Mouse (Mus musculus): Measurements from ENCODE around the gene Sin3b. TPM values are rescaled to one million over a fixed set of nuclear protein-coding genes. Genes with fewer than 3 reads are reported as not detected.

Sin3b gene
- total and polyA plus RNA-seq, 3 experiments = 118 to 183 (median 132) TPM

DNA sequence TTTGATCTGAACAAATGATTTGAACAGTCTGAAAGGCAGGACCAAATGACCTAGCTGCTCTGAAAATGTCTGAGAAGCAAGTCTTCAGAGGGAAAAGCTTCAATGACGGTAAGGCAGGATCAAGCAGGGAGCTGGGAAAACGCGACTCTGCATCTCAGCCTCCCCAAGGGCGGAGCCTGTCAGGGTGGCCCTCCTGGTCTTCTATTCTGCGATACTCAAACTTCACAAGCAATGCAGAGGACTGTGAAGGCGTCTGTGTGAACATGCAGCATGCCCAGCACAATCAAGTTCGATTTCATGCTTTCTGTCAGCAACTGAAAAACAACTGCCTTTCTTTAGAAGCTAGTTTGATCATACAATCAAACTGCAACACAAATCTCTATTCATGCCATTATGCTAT lies 43.7 kb downstream of the Sin3b start:
- Histone ChIP-seq H3K9ac (ENCODE audit: insufficient read depth, low read depth) (no peak overlapping the region), H3K36me3 (replicated peaks in 1 of 2; ENCODE audit: control insufficient read depth in 1 of 2, insufficient read depth in 1 of 2, low read length in 1 of 2) (peaks cover 0 to 9% of the 10 kb centered on the region in 2 experiments), H3K4me1 (ENCODE audit: control insufficient read depth in 1 of 2, insufficient read depth in 2 of 2) (no peaks in the 10 kb centered on the region), H3K79me2 (replicated peaks; ENCODE audit: control insufficient read depth, extremely low read depth, insufficient read depth, poor library complexity, severe bottlenecking) (no peaks in the 10 kb centered on the region), H3K4me3 (replicated peaks in 1 of 3; ENCODE audit: low read depth in 2 of 3, low read length in 2 of 3, poor library complexity in 1 of 3) (no peak overlapping the region), H3K4me2 (ENCODE audit: insufficient read depth, low read depth, poor library complexity, severe bottlenecking) (no peak overlapping the region), H3K9me3 (replicated peaks; ENCODE audit: low read length) (no peaks in the 10 kb centered on the region), H3K27me3 (replicated peaks) (no peaks in the 10 kb centered on the region), H3K27ac (ENCODE audit: insufficient read depth, low read depth) (no peak overlapping the region)
- in situ Hi-C loops (cut with MboI; ENCODE audit: low pct_ligation_motif_present, low pct_unique_long_range_greater_than_20kb, low sequenced_read_pairs) (no loop called here), dilution Hi-C loops (cut with MboI; ENCODE audit: extremely low pct_ligation_motif_present, extremely low pct_unique_long_range_greater_than_20kb, low sequenced_read_pairs) (no loop called here)
- no peak for DNase-seq (ENCODE audit: extremely low read depth)
- TF ChIP-seq ZNF384 (IDR thresholded peaks at IDR 0.05; ENCODE audit: low read depth, low read length) = no peak
- no peak for TF ChIP-seq E2F4 (IDR thresholded peaks at IDR 0.05; ENCODE audit: insufficient replicate concordance, low read depth, low read length)
- no peak for TF ChIP-seq PAX5 (IDR thresholded peaks at IDR 0.05; ENCODE audit: low read length)
- no peak for TF ChIP-seq NRF1 (IDR thresholded peaks at IDR 0.05; ENCODE audit: low read depth, low read length)
- no peak for TF ChIP-seq MXI1 (IDR thresholded peaks at IDR 0.05; ENCODE audit: low read depth, low read length)
- no peak for TF ChIP-seq RCOR1 (conservative IDR thresholded peaks at IDR 0.05; ENCODE audit: low read depth, low read length)
- no peak for TF ChIP-seq RAD21 (IDR thresholded peaks at IDR 0.05; ENCODE audit: low read depth, low read length)
- no peak for TF ChIP-seq MAX (IDR thresholded peaks at IDR 0.05; ENCODE audit: low read length)

DNA sequence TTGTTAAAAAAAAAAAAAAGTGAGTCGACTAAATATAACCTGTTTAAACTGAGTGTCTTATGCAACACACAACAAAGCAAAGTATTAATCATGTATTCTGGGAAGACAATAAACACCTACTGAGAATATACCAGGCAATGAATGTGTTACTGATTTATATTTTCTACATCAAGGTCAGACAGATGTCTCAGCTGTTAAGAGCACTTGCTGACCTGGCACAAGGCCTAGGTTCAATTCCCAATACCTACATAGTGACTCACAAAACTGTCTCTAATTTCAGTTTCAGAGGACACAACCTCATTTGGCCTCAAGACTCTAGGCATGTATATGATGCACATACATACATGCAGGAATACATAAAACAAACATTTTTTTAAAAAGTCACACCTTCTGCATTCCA lies 54.7 kb downstream of the Sin3b start:
- peaks cover 8% of the 10 kb centered on the region for H3K9me3 ChIP-seq (replicated peaks; ENCODE audit: low read length)
- H3K79me2 ChIP-seq (replicated peaks; ENCODE audit: control insufficient read depth, extremely low read depth, insufficient read depth, poor library complexity, severe bottlenecking) = no peaks in the 10 kb centered on the region
- H3K36me3 ChIP-seq (replicated peaks in 1 of 2; ENCODE audit: control insufficient read depth in 1 of 2, insufficient read depth in 1 of 2, low read length in 1 of 2) = no peaks in the 10 kb centered on the region
- no peaks in the 10 kb centered on the region for H3K4me1 ChIP-seq (ENCODE audit: control insufficient read depth in 1 of 2, insufficient read depth in 2 of 2)
- DNase-seq (ENCODE audit: extremely low read depth) = no peak
- H3K4me2 ChIP-seq (ENCODE audit: insufficient read depth, low read depth, poor library complexity, severe bottlenecking) = no peak overlapping the region
- in situ Hi-C loops (cut with MboI; ENCODE audit: low pct_ligation_motif_present, low pct_unique_long_range_greater_than_20kb, low sequenced_read_pairs) = no loop called here
- dilution Hi-C loops (cut with MboI; ENCODE audit: extremely low pct_ligation_motif_present, extremely low pct_unique_long_range_greater_than_20kb, low sequenced_read_pairs) = no loop called here
- H3K27ac ChIP-seq (ENCODE audit: insufficient read depth, low read depth) = no peak overlapping the region
- H3K27me3 ChIP-seq (replicated peaks) = peaks cover 3% of the 10 kb centered on the region
- H3K9ac ChIP-seq (ENCODE audit: insufficient read depth, low read depth) = no peak overlapping the region
- no peak overlapping the region for H3K4me3 ChIP-seq (replicated peaks in 1 of 3; ENCODE audit: low read depth in 2 of 3, low read length in 2 of 3, poor library complexity in 1 of 3)
- no peak for TF ChIP-seq ZMIZ1 (IDR thresholded peaks at IDR 0.05; ENCODE audit: low read depth, low read length)
- no peak for TF ChIP-seq NELFE (IDR thresholded peaks at IDR 0.05; ENCODE audit: low read depth, low read length)
- TF ChIP-seq MAZ (IDR thresholded peaks at IDR 0.05; ENCODE audit: low read depth, low read length) = no peak
- no peak for TF ChIP-seq CHD2 (IDR thresholded peaks at IDR 0.05; ENCODE audit: low read length)
- no peak for TF ChIP-seq CTCF (conservative IDR thresholded peaks at IDR 0.05 in 1 of 2, IDR thresholded peaks at IDR 0.05 in 1 of 2; ENCODE audit: low read depth in 2 of 2, low read length in 2 of 2)

DNA sequence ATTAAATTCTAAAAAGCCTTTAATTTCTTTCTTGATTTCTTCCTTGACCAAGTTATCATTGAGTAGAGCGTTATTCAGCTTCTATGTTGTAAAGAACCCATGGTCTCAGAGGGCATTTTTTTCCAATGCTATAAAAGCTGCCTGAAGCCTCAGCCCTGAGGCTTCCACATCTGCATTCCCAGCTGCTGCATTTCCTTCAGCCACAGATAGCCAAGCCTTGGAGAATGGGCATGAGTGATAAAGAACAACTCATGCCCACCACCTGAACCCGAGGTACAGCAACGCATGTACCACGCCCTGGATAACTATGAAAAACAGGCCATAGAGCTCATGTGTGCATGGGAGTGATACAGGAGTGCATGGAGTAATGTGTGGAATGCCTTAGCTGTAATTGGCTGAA lies 57.6 kb downstream of the Sin3b start:
- in situ Hi-C loops (cut with MboI; ENCODE audit: low pct_ligation_motif_present, low pct_unique_long_range_greater_than_20kb, low sequenced_read_pairs) (no loop called here), dilution Hi-C loops (cut with MboI; ENCODE audit: extremely low pct_ligation_motif_present, extremely low pct_unique_long_range_greater_than_20kb, low sequenced_read_pairs) (no loop called here)
- H3K9ac ChIP-seq (ENCODE audit: insufficient read depth, low read depth) = no peak overlapping the region
- H3K4me2 ChIP-seq (ENCODE audit: insufficient read depth, low read depth, poor library complexity, severe bottlenecking) = no peak overlapping the region
- DNase-seq (ENCODE audit: extremely low read depth) = no peak
- H3K27ac ChIP-seq (ENCODE audit: insufficient read depth, low read depth) = no peak overlapping the region
- H3K9me3 ChIP-seq (replicated peaks; ENCODE audit: low read length) = peaks cover 8% of the 10 kb centered on the region
- no peaks in the 10 kb centered on the region for H3K4me1 ChIP-seq (ENCODE audit: control insufficient read depth in 1 of 2, insufficient read depth in 2 of 2)
- no peaks in the 10 kb centered on the region for H3K36me3 ChIP-seq (replicated peaks in 1 of 2; ENCODE audit: control insufficient read depth in 1 of 2, insufficient read depth in 1 of 2, low read length in 1 of 2)
- H3K27me3 ChIP-seq (replicated peaks) = peaks cover 9% of the 10 kb centered on the region
- H3K4me3 ChIP-seq (replicated peaks in 1 of 3; ENCODE audit: low read depth in 2 of 3, low read length in 2 of 3, poor library complexity in 1 of 3) = no peak overlapping the region
- TF ChIP-seq CHD1 (IDR thresholded peaks at IDR 0.05; ENCODE audit: low read depth, low read length) (no peak), ZKSCAN1 (IDR thresholded peaks at IDR 0.05; ENCODE audit: borderline replicate concordance, low read depth, low read length) (no peak), MAZ (IDR thresholded peaks at IDR 0.05; ENCODE audit: low read depth, low read length) (no peak), MEF2A (IDR thresholded peaks at IDR 0.05; ENCODE audit: borderline replicate concordance, low read depth, low read length) (no peak), ZMIZ1 (IDR thresholded peaks at IDR 0.05; ENCODE audit: low read depth, low read length) (no peak), MXI1 (IDR thresholded peaks at IDR 0.05; ENCODE audit: low read depth, low read length) (no peak), TBP (conservative IDR thresholded peaks at IDR 0.05; ENCODE audit: low read depth, low read length) (no peak), MYC (IDR thresholded peaks at IDR 0.05; ENCODE audit: low read depth, low read length) (no peak)
- H3K79me2 ChIP-seq (replicated peaks; ENCODE audit: control insufficient read depth, extremely low read depth, insufficient read depth, poor library complexity, severe bottlenecking) = no peaks in the 10 kb centered on the region
